Mouse (Mus musculus) lung, adult 18-20 months (tissue): ENCODE data around the gene Gpt2.

Source experiments
- DNase-seq, 2 experiments: peaks; one replicate each; pipeline ENCODE4 v3.0.0; 2022; ENCODE audit warnings: mixed read lengths in 2 of 2

Gene Gpt2

DNA sequence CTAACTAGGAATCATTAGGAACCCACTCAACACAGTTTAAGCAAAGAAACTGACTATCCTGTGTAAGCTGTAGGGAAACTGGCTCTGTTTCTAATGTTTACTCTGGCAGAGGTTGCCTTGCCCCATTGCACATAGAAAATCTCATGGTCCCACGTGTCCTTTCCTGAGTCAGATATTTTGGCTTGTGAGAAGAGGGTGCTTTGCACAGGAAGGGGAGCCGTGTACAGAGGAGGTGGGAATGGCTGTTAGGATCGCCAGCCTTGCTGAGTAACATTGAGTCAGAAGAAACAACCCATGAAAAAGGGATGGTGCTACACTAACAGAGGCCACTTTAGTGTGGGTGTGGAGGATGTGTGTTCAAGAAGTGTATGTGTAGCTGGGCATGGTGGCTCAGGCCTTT lies 36.6 kb downstream of the Gpt2 start:
- peak; percentile 20 to 41 for DNase-seq

DNA sequence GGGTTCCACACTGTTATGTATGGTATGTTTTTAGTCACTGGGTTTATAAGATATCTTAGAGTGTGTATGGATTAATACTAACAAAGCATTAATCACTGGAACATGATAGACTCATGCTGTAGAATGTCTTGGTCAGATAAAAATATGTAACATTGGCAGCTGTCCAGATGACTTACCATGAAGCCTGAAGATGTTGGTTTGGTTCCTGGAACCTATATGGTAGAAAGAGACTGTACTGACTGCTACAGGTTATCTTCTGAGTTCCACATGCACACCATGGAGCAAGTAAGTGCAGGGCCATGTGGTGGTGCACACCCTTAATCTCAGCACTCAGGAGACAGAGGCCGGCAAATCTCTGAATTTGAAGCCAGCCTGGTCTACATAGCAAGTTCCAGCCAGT lies 38.3 kb downstream of the Gpt2 start:
- DNase-seq: no peak

DNA sequence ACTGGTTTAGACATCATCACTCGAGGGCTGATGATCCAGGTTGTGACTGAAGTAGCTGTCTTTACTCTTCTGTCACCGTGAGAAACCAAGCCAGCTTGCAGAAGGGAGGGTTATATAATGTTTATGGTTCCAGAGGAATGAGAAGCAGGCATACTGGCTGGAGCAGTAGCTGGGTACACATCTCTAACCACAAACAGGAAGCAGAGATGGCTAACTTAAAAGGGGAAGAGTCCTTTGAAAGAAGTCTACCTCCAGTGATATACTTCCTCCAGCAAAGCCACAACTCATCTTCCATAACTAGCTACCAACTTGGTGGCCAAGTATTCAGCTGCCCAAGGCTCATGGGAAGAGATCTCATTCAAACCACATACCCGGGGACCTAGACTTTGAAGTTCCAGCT lies 39.1 kb downstream of the Gpt2 start:
- no peak for DNase-seq

DNA sequence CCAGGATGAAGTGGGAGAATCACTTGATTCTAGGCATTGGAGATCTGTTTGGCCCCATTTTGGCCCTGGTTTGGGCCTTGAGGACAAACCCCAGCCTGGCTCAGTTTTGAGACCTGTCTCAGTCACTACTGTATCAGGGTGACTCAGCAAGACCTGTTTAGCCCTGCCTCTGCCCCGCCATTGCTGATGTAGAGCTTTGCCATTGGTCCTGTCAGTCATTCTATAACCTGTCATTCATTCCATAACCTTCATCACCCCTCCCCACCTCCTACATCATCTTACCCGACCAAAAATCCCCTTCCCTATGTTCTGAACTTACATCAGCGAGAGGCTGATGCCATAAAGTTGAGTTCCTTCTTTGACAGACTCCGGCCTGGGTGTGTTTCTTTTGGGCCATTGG lies 40.5 kb downstream of the Gpt2 start:
- DNase-seq: no peak

DNA sequence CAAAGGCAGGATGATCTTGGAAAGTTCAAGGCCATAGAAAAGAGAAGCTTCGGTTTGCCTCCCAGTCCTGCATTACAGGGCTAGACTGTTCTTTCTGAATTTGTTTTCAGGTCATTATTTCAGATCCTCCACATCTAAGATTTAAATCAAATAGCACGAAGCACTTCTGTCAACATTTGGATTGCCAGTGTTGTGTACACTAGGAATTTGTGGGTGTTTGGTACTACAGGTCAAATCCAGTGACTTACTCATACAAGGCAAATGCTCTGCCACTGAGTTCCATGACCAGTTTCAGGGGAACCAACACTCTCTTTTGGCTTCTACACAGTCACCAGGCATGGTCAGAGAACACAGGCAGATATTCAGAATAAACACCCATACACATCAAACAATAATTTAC lies 41.1 kb downstream of the Gpt2 start:
- no peak for DNase-seq

DNA sequence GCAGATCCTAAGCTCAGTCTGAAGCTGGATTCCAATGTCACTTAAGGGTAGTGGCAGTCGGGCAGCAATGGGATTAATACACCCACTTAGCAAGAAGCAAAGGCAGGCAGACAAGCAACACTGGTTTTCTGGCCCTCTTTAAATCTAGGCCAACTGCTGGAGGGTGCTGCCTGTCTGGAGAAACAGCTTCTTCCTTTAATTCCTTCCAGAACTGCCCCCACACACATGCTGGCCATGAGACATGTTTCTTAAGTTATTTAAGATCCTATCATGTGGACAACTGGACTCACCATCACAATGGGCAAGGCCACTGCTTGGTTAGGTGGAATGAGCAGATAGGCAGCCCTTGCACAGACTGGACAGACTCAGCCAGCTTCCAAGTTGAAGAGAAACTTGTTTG lies 41.8 kb downstream of the Gpt2 start:
- DNase-seq: no peak

DNA sequence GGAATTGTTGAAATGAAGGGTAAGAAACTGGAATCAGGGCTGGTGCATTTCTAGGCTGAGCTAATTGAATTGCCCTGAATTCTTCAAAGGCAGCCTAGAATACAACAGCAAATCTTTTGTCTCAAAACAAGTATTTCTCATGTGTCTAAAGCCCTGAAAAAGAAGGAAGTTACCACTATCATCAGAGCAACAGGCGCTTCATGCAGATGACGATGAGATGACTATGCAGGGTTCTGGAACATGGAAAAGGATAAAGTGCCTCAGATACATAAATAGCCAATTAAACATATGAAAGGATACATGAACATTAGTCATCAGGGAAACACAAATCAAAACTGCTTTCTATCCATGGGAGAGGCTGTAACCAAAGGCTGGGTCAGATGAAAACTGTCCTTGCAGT lies 44.0 kb downstream of the Gpt2 start:
- no peak for DNase-seq

DNA sequence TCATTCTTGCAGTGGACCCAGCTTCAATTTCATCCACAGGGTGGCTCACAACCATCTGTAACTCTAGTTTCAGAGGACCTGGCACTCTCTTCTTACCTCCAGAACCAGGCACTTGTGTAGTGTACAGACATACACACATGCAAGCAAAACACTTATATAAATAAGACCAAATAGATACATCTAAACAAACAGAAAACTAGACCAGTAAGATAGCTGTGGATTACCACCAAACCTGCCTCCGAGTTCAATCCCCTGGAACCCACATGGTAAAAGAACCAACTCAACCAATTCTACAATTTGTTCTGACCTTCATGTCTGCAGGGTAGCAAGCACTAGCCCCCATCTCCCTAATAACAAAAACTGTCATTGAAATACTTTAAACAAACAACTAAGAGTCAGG lies 59.6 kb downstream of the Gpt2 start:
- DNase-seq: no peak

DNA sequence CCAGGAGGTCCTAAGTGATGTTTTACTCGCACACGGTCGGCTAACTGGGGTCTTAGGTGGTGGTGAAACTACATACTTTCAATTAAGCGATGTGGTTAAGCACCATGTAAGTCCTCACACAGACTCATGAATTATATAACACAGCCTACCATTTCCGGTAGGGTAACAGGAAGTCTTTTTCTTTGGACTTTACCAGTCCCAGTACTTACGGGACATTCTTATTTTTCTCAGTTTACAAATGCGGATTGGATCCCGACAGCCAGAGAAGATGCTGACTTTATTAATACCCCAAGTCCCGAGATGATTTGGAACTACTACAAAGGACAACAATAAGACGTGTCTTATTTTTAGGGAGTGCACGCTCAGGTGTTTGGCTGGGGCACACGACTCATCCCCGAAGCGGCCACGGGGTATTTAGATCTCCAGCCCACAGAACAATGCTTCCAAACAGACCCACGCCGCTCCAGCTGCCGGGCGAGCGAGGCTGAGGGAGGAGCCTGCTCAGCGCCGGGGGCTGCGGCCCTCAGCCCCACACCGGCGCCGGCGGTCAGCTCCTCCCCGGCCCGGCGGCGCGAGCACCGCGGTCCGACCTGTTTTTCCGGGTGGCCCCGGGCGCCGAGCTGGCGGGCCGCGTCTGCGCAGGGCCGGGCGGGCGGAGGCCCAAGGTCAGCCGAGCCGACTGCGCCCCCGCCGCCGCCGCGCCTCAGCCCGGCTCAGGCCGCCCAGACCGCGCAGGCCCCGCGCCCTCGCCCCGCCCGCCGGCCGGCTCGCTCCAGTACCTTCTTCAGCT lies 62.2 kb downstream of the Gpt2 start:
- DNase-seq: peak in 1 of 2 experiments; percentile 64

DNA sequence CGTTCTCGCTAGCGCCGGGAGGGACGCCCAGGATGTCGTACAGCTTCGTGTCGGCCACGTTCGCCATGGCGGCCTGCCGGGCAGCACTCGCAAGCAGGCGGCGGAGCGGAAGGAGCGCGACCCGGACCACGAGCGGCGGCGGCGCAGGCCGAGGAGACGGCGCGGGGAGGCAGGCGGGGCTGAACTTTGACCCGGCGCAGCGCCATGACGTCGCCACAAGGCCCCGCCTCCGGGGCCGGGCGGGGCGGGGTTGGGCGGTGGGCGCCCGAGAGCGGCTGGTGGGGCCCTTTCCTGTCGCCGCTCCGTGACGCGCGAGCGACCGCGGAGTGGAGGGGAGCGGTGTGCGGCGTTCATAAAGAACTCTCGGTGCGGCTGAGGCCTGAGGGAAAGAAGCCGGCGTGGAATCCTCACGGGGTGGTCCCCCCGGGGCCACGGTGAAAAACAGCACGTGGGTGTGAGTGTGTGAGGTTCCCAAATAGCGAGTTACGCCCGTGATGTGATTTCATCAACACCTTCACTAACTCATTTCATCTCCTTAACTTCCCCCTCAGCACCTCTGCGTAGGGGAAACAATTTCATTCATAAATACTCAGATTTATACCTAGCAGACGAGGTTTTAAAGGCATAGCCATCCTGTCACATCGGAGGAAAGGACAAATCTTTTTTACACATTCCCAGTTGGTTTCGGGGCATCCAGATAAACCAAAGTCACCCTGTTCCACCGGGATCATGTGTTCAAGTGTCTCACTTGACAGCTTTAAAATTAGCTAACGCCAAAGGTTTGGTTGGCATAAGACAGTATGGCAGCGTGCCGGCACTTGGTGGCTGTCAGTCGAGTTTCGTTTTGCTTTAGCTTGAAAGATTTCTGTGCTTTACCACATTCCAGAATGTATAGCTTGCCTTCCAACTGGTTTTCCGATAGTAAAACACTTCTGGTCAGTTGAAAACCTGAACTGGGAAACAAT lies 63.1 kb downstream of the Gpt2 start, which contains the start of gene Dnaja2:
Gene Dnaja2, minus strand, starts transcription at position 164 of the 965 bp plus-strand sequence.
- peak; percentile 84 to 88 for DNase-seq

DNA sequence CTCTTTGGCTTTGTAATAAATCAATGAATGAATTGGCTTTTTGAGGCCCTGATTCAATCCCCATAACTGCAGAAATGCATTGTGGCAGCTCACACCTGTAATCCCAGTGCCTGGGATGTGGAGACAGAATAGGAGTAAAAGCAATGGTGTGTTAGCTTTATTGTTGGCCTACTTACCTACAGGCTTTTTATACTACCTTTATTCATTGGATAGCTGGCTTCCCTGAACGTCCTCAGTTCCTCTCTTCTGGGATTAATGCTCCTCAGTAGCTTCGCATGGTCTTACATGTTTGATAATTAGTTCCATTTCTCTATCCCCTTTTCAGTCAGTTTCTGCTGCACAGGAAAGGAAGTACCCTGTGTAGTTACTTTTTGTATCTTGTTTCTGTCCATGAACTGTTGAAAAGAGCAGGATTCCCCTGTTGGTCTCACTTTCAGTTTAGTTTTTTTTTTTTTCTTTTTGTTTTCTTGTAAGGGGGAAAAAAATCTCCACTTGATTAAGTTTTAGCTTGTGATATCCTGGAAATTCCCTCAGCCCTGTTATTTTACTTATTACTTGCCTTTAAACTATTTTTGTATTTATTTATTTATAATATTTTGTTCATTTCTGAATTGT lies 64.7 kb downstream of the Gpt2 start:
- DNase-seq: no peak

DNA sequence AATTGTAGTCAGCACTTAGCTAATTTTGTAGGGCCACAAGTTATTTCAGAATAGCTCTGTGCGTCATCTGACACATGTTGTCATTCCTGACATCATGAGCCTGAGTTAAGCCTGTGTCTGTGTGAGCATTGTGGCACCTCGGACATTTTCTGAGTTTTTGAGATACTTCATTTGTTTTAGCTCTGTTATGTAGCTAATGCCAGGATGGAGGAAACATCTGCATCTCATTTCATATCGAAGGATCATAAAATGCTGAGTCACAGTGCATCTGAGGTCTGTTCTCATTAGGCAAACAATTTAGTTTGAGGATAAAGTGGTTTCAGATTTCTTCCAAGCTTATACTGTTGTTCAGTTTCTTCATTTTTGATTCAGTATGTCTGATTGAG lies 65.2 kb downstream of the Gpt2 start:
- DNase-seq: no peak

DNA sequence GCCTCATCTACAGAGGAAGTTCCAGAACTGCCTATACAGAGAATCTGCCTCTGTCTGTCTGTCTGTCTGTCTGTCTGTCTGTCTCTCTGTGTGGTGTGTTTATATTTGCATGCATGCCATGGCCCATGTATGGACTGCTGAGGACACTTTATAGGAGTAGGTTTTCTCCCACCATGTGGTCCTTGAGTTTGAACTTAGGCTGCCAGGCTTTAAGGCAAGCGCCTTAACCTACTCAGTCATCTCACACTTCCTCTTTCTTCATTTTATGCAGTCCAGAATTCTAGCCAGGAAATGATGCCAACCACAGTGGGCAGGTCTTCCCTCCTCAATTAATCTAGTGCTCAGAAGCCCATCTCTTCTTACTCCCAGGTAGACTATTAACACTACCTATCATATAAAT lies 66.8 kb downstream of the Gpt2 start:
- DNase-seq: no peak

DNA sequence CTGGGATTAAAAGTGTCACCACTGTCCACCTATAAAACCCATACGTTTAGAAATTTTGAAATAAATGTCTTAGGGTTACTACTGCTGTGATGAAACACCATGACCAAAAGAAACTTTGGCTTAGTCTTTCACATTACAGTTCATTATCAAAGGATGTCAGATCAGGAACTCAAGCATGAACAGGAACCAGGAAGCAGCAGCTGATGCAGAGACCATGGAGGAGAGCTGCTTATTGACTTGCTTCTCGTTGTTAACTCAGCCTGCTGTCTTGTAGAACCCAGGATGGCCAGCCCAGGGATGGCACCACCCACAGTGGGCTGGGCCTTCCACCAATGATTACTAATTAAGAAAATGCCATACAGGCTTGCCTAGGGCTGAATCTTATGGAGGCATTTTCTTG lies 67.6 kb downstream of the Gpt2 start:
- DNase-seq: no peak

DNA sequence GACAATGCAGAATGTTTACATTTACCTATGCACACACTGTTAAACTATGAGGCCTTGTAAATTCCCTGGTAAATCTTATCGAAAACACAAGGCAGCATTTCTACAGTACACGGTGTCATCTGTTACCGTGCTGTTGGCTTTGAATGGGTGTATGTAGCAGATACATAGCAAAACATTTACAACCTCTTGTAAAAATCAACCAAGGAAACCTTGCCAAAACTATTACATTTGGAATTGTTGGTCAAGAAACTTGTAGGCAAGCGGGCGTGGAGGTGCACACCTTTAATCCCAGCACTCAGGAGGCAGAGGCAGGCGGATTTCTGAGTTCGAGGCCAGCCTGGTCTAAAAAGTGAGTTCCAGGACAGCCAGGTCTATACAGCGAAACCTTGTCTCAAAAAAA lies 71.0 kb downstream of the Gpt2 start:
- DNase-seq: no peak

DNA sequence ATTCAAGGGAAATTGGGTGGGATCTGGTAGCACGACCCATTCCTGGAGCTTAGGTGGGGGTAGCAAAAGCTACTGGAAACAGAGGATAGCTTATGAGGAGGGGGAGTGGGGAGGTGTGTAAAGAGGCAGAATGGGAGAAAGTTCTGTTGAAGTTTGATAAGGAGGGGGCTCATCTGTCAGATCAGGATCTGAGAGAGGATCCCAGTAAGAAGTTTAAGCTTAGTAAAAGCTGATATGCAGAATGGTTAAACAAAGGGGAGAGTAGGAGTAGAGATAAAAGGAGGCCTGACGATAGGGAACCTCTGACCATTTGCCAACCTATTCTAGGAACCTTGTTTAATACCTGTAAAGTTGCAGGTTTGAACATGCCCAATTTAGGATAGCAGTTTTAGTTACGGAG lies 72.8 kb downstream of the Gpt2 start:
- DNase-seq: no peak

DNA sequence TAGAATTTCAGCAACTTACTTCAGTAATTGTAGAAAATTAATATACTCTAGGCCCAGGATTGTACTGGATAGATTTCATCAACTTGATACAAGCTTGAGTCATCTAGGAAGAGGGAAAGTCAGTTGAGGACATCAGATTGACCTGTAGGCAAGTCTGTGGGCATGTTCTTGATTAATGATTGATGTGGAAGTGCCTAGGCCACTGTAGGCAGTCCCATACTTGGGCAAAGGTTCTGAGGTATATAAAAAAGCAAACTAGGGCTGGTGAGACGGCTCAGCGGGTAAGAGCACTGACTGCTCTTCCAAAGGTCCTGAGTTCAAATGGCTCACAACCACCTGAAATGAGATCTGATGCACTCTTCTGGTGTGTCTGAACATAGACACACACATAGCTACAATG lies 75.4 kb downstream of the Gpt2 start:
- DNase-seq: no peak

DNA sequence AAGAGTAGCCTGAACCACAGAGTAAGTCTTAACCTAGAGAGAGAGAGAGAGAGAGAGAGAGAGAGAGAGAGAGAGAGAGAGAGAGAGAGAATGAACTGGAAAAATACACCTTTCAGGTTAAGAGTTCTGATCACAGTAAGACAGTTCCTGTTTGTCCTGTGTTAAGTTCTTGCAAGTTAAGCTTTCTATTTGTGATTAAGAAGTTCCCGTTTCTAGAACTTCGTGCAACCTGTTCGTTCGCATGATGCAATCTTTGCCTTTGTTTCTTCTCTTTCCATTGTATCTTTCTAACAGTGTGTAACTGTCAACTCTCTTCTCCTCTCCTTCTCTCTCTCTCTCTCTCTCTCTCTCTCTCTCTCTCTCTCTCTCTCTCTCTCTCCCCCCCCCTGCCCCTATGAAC lies 78.1 kb downstream of the Gpt2 start:
- DNase-seq: no peak

DNA sequence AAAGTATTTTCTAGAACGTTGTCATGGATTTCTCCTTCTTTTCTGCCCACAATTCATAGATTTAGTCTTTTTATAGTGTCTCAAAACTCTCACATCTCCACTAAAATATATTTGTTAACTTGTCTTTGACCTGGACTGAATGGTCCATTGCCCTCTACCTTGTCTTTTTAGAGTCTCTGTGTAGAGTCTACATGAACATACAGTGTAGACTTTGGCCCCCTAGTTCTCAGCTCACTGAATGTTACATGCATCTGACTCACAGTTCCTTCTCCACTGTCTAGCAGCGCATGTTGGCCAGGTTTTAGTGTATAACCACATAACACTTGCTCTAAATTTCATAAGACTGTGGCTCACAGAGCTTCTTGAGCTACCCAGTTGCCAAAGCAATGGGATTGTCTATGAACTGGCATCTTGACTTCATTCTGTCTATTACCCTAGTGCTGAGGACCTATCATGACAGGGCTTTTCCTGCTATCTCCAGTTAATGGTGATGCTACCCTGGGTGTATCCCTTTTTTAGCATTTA lies 81.7 kb downstream of the Gpt2 start:
- DNase-seq: no peak
